Mouse (Mus musculus): ENCODE results near the gene Cradd. TPM values are rescaled to one million over a fixed set of nuclear protein-coding genes. Genes with fewer than 3 reads are reported as not detected.

The Cradd gene
- polyA plus RNA-seq, 1 experiment from 2014 or later: 13.6 TPM

DNA sequence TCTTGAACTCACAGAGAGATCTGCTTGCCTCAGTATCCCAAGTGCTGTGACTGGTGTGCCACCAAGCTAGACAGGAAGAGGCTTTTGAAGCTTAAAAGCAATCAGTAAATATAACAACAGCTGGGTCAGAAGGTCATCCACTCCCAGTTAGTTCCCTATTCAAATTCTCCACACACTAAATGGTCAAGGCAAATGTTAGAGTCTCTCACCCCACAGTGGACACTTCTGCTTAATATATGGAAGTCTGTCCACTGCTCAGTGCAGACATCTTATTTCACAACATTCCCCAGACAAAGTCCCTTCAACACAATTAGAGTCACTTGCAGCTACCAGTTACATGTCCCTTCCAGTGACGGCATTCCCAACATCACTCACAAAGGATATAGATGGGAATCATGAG lies 44.5 kb downstream of the Cradd start:
- Histone ChIP-seq H3K36me3 (ENCODE audit: control insufficient read depth, insufficient read depth, low read length) (no peaks in the 10 kb centered on the region), H3K27ac (ENCODE audit: low read depth, low read length) (no peak overlapping the region), H3K4me2 (ENCODE audit: low read depth, low read length) (no peak overlapping the region), H3K4me3 (ENCODE audit: low read depth, low read length) (no peak overlapping the region), H3K4me1 (ENCODE audit: control insufficient read depth, insufficient read depth, low read length) (no peaks in the 10 kb centered on the region), H3K9ac (replicated peaks; ENCODE audit: low read depth, low read length) (no peak overlapping the region), H3K27me3 (ENCODE audit: control insufficient read depth, insufficient read depth, low read length) (no peaks in the 10 kb centered on the region), H3K9me3 (ENCODE audit: control insufficient read depth, low read length) (no peaks in the 10 kb centered on the region)
- ATAC-seq (ENCODE audit: low read depth): no peak
- 87% methylated on average over 1 of the region's 1 CpGs for WGBS

DNA sequence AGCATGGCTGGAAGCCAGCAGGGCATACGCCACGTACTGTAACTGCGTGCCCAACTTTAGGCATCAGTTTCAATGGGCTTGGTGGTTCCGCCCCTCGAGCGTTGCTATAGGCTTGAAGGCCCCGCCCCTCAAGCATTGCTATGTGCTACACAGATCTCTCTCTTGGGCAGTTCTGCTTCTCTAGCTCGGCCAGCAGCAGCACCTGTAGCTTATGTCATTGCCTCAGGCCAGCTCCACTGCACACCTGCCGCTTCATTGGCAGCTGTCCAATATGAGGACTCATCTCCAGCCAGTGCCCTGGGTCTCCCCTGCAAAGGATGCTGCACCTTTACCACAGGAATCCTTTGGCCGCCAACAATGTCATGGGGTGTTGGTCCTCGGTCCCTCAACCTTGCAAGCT lies 45.8 kb downstream of the Cradd start:
- WGBS: 87% methylated on average over 11 of the region's 11 CpGs
- H3K4me3 ChIP-seq (ENCODE audit: low read depth, low read length): no peak overlapping the region
- no peaks in the 10 kb centered on the region for H3K27me3 ChIP-seq (ENCODE audit: control insufficient read depth, insufficient read depth, low read length)
- no peaks in the 10 kb centered on the region for H3K9me3 ChIP-seq (ENCODE audit: control insufficient read depth, low read length)
- ATAC-seq (ENCODE audit: low read depth): no peak
- H3K4me2 ChIP-seq (ENCODE audit: low read depth, low read length): no peak overlapping the region
- H3K4me1 ChIP-seq (ENCODE audit: control insufficient read depth, insufficient read depth, low read length): no peaks in the 10 kb centered on the region
- no peak overlapping the region for H3K9ac ChIP-seq (replicated peaks; ENCODE audit: low read depth, low read length)
- H3K27ac ChIP-seq (ENCODE audit: low read depth, low read length): no peak overlapping the region
- H3K36me3 ChIP-seq (ENCODE audit: control insufficient read depth, insufficient read depth, low read length): no peaks in the 10 kb centered on the region

DNA sequence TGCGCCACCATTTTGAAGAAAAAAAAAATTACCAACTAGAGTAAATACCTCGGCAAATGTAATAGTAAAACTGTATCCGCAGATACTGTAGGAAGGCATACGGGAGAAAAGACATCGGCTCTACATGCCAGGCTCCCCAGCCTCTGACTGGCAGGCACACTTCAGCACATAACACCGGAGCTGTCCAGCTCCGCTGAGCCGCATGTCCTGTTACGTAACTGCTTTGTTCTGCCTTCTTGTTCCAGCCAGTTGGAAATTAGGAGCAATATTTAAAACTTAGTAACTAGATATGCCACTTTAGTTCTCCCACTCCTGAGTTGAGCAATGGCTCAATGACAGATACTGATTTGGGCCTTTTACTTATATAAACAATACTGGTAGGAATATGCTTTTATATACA lies 48.4 kb downstream of the Cradd start:
- Histone ChIP-seq H3K4me1 (ENCODE audit: control insufficient read depth, insufficient read depth, low read length) (no peaks in the 10 kb centered on the region), H3K9me3 (ENCODE audit: control insufficient read depth, low read length) (no peaks in the 10 kb centered on the region), H3K9ac (replicated peaks; ENCODE audit: low read depth, low read length) (no peak overlapping the region), H3K4me2 (ENCODE audit: low read depth, low read length) (no peak overlapping the region), H3K27me3 (ENCODE audit: control insufficient read depth, insufficient read depth, low read length) (no peaks in the 10 kb centered on the region), H3K27ac (ENCODE audit: low read depth, low read length) (no peak overlapping the region), H3K36me3 (ENCODE audit: control insufficient read depth, insufficient read depth, low read length) (no peaks in the 10 kb centered on the region), H3K4me3 (ENCODE audit: low read depth, low read length) (no peak overlapping the region)
- WGBS: 92% methylated on average over 9 of the region's 9 CpGs
- no peak for ATAC-seq (ENCODE audit: low read depth)

DNA sequence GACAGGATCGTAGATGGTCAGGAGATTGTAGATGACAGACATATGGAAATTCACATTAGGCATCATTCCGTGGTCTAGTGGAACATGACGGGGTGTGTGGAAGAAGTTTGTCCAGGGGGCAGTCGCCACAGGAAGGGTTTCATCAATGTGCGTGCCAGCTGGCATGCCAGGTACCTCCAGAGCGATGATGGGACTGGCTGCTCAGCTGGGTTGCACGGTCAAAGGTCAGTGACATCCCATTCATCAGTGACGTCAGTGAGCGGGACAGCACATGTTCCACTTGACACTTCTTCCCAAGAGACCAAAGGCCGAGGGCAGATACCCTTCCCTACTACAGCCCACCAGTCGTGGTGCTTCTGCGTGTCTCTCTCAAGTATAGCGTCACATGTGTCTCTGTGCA lies 50.7 kb downstream of the Cradd start:
- WGBS: 84% methylated on average over 13 of the region's 13 CpGs
- Histone ChIP-seq H3K9ac (replicated peaks; ENCODE audit: low read depth, low read length) (no peak overlapping the region), H3K27me3 (ENCODE audit: control insufficient read depth, insufficient read depth, low read length) (no peaks in the 10 kb centered on the region), H3K4me1 (ENCODE audit: control insufficient read depth, insufficient read depth, low read length) (no peaks in the 10 kb centered on the region), H3K4me2 (ENCODE audit: low read depth, low read length) (no peak overlapping the region), H3K4me3 (ENCODE audit: low read depth, low read length) (no peak overlapping the region), H3K27ac (ENCODE audit: low read depth, low read length) (no peak overlapping the region), H3K9me3 (ENCODE audit: control insufficient read depth, low read length) (no peaks in the 10 kb centered on the region), H3K36me3 (ENCODE audit: control insufficient read depth, insufficient read depth, low read length) (no peaks in the 10 kb centered on the region)
- no peak for ATAC-seq (ENCODE audit: low read depth)

DNA sequence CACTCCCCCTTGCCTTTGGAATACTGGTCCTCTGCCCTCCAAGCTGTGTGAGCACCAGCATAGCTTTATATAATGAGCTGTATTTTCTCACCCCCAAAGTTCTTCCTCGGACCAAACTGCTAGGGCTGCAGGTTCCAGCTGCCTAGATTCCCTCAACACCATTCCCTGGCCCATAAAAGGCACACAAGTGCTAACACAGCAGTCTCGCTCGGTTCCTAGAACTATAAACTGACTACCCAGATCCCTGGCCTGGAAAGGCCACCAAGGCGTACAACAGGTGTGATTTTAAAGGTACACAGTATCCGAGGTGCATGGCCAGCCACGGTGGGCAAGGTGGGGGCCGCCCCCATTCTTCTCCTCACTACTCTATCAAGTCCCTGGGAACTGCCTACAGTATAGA lies 54.8 kb downstream of the Cradd start:
- 81% methylated on average over 7 of the region's 7 CpGs for WGBS
- no peak for ATAC-seq (ENCODE audit: low read depth)
- H3K27me3 ChIP-seq (ENCODE audit: control insufficient read depth, insufficient read depth, low read length): peaks cover 4% of the 10 kb centered on the region; the same call in 1 of the 2 replicates
- H3K27ac ChIP-seq (ENCODE audit: low read depth, low read length): no peak overlapping the region
- H3K4me1 ChIP-seq (ENCODE audit: control insufficient read depth, insufficient read depth, low read length): peaks cover 3% of the 10 kb centered on the region; the same call in 1 of the 2 replicates
- H3K9ac ChIP-seq (replicated peaks; ENCODE audit: low read depth, low read length): no peak overlapping the region
- no peak overlapping the region for H3K4me2 ChIP-seq (ENCODE audit: low read depth, low read length)
- H3K4me3 ChIP-seq (ENCODE audit: low read depth, low read length): no peak overlapping the region
- no peaks in the 10 kb centered on the region for H3K9me3 ChIP-seq (ENCODE audit: control insufficient read depth, low read length)
- H3K36me3 ChIP-seq (ENCODE audit: control insufficient read depth, insufficient read depth, low read length): no peaks in the 10 kb centered on the region

DNA sequence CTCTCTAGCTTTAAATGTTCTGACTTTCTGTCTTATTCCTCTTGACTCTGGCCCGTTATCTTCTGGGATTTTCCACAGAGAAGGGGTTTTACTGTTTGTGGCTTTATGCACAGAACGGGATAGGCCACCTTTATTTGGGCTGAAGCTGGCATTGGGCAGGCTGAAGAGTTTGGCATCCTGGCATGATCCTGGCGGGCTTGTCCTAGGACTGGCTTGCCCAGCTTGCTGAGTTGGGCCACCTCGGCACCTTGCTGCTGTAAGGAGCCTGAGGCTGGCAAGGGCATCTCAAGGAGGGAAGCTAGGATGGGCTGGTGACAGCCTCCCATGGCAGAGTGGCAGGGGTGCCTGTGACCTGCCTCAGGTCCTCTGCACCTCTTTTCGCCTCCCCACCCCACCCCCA lies 55.6 kb downstream of the Cradd start:
- 90% methylated on average over 5 of the region's 5 CpGs for WGBS
- no peak overlapping the region for H3K27ac ChIP-seq (ENCODE audit: low read depth, low read length)
- no peak overlapping the region for H3K4me2 ChIP-seq (ENCODE audit: low read depth, low read length)
- H3K9me3 ChIP-seq (ENCODE audit: control insufficient read depth, low read length): no peaks in the 10 kb centered on the region
- H3K4me1 ChIP-seq (ENCODE audit: control insufficient read depth, insufficient read depth, low read length): peaks cover 3% of the 10 kb centered on the region; the same call in 1 of the 2 replicates
- no peak overlapping the region for H3K9ac ChIP-seq (replicated peaks; ENCODE audit: low read depth, low read length)
- no peaks in the 10 kb centered on the region for H3K36me3 ChIP-seq (ENCODE audit: control insufficient read depth, insufficient read depth, low read length)
- ATAC-seq (ENCODE audit: low read depth): no peak
- no peak overlapping the region for H3K4me3 ChIP-seq (ENCODE audit: low read depth, low read length)
- peaks cover 7% of the 10 kb centered on the region; the same call in 1 of the 2 replicates for H3K27me3 ChIP-seq (ENCODE audit: control insufficient read depth, insufficient read depth, low read length)

DNA sequence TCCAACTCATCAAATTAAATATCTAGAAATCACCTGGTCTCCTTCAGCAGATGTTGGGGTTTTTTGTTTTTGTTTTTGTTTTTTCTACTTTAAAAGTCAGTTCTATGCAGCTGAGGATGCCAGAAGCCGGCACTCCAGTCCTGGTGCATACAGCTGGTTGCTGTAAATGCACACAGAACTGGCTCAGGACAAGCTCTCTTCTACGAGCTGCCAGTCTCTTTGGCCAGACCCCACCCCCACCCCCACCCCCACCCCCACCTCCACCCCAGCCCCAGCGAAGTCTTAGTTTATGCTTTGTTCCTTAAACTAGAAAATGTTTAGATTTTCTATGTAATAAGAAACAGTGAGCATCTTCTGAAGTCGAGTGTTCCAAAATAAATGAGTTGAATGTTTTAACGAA lies 57.0 kb downstream of the Cradd start:
- Histone ChIP-seq H3K4me3 (ENCODE audit: low read depth, low read length) (no peak overlapping the region), H3K4me2 (ENCODE audit: low read depth, low read length) (no peak overlapping the region), H3K27me3 (ENCODE audit: control insufficient read depth, insufficient read depth, low read length) (peaks cover 12% of the 10 kb centered on the region; the same call in 1 of the 2 replicates), H3K4me1 (ENCODE audit: control insufficient read depth, insufficient read depth, low read length) (peaks cover 3% of the 10 kb centered on the region; the same call in 1 of the 2 replicates), H3K9me3 (ENCODE audit: control insufficient read depth, low read length) (no peaks in the 10 kb centered on the region), H3K36me3 (ENCODE audit: control insufficient read depth, insufficient read depth, low read length) (no peaks in the 10 kb centered on the region), H3K9ac (replicated peaks; ENCODE audit: low read depth, low read length) (no peak overlapping the region), H3K27ac (ENCODE audit: low read depth, low read length) (no peak overlapping the region)
- WGBS: 37% methylated on average over 5 of the region's 5 CpGs
- ATAC-seq (ENCODE audit: low read depth): no peak

DNA sequence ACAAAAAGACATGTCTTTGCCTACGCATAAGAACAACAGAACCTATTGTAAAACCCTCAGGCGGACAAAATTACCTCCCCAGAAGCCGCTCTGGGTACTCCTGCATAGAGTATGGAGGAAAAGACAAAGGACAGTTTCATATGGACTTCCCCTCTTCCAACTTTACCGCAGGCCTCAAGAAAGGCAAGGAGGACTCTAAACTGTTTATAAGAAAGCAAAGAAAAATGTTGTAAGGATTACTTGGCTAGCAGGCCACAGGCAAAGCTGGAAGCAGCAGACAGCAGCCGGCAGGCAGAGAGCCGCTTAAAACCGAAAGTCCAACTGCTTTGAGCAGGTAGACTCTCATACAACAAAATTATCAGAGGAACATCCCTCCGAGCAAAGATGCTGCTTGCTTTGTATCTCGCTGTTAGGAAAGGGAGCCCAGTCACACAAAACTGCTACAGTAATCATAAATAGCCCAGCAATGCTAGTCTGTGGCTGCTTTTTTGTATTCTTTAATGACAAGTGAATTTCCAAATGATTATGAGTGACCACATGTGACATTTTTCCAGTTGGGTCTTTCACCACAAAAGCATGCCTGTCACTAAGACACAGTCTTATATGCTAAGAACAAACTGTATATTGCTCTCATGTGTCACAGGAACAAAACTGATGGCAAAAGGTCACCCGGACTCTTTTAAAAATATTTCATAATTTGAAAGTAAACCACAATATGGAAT lies 57.7 kb downstream of the Cradd start:
- Histone ChIP-seq H3K4me3 (ENCODE audit: low read depth, low read length) (no peak overlapping the region), H3K9me3 (ENCODE audit: control insufficient read depth, low read length) (no peaks in the 10 kb centered on the region), H3K4me2 (ENCODE audit: low read depth, low read length) (no peak overlapping the region), H3K9ac (replicated peaks; ENCODE audit: low read depth, low read length) (no peak overlapping the region), H3K27me3 (ENCODE audit: control insufficient read depth, insufficient read depth, low read length) (peaks cover 12% of the 10 kb centered on the region; the same call in 1 of the 2 replicates), H3K36me3 (ENCODE audit: control insufficient read depth, insufficient read depth, low read length) (no peaks in the 10 kb centered on the region), H3K4me1 (ENCODE audit: control insufficient read depth, insufficient read depth, low read length) (peaks cover 3% of the 10 kb centered on the region; the same call in 1 of the 2 replicates), H3K27ac (ENCODE audit: low read depth, low read length) (no peak overlapping the region)
- no peak for ATAC-seq (ENCODE audit: low read depth)
- 45% methylated on average over 10 of the region's 10 CpGs for WGBS

DNA sequence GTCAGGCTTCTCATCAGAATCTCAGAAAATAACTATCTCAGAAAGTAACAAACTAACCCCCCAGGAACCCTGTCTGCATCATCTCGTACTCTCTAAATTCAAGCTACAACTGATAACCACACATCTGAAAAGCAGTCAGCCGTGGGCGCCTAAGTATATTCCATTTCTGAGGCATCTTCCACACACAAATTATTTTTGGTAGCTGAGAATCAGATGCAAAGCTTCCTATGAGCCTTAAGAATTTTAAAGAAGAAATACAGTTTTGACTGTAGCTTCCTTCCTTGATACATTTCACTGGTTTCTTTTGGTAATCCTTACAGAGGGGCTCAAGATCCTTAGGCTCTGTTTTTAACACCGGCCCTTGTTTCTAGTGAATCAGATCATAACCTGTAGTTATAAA lies 58.4 kb downstream of the Cradd start:
- Histone ChIP-seq H3K4me1 (ENCODE audit: control insufficient read depth, insufficient read depth, low read length) (peaks cover 3% of the 10 kb centered on the region; the same call in 1 of the 2 replicates), H3K9me3 (ENCODE audit: control insufficient read depth, low read length) (no peaks in the 10 kb centered on the region), H3K9ac (replicated peaks; ENCODE audit: low read depth, low read length) (no peak overlapping the region), H3K27me3 (ENCODE audit: control insufficient read depth, insufficient read depth, low read length) (peaks cover 12% of the 10 kb centered on the region; the same call in 1 of the 2 replicates), H3K4me3 (ENCODE audit: low read depth, low read length) (no peak overlapping the region), H3K27ac (ENCODE audit: low read depth, low read length) (no peak overlapping the region), H3K4me2 (ENCODE audit: low read depth, low read length) (no peak overlapping the region; the same call in 1 of the 2 replicates), H3K36me3 (ENCODE audit: control insufficient read depth, insufficient read depth, low read length) (no peaks in the 10 kb centered on the region)
- 62% methylated on average over 4 of the region's 4 CpGs for WGBS
- ATAC-seq (ENCODE audit: low read depth): no peak
